Mouse (Mus musculus): ENCODE measurements around the gene Stx1a.

DNA sequence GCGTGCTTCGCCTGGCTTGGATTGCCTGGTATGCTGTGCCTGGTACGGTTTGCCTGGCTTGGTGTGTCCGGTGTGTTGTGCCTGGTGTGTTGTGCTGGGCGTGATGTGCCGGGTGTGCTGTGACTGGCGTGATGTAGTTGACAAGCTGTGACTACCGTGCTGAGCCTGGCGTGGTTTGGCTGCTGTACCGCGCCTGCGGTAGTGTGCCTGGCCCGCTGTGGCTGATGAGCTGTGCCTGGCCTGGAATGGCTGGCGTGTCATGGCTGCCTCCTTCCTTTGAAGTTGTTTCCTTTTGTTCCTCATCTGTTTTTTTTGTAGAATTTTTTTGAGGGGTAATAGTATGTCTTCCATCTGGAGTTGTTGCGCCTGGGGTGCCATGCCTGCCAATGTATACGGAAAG is 22.5 kb upstream of the Stx1a start:
- no peak for TF ChIP-seq CTCF (IDR thresholded peaks at IDR 0.05; ENCODE audit: extremely low read depth, insufficient read length, insufficient replicate concordance, low read depth, low read length)
- TF ChIP-seq POLR2A (IDR thresholded peaks at IDR 0.05; ENCODE audit: low read depth, low read length) = no peak
